Mouse (Mus musculus) megakaryocyte, embryonic 14.5 days (primary cell): ENCODE data around the gene Ece1.

Experiments used
- FLI1 ChIP-seq: IDR thresholded peaks from 2 replicates; pipeline ENCODE4 v1.6.1; 2012; ENCODE audit warnings: low read length, inconsistent platforms, mixed read lengths
- GATA1 ChIP-seq: IDR thresholded peaks from 3 replicates; pipeline ENCODE4 v1.6.1; 2012; ENCODE audit warnings: mixed read lengths, low read length, inconsistent platforms, borderline replicate concordance

GRCm38 (mm10) chr4:137991240-137991639, 129.2 kb downstream of the Ece1 start:
- TF ChIP-seq GATA1 (no peak), FLI1 (no peak)
